Mouse (Mus musculus) ES-Bruce4 (cell line): ENCODE results near the gene Psen2. TPM values are rescaled to one million over a fixed set of nuclear protein-coding genes. Genes with fewer than 3 reads are reported as not detected.

Experiments
- H3K27ac ChIP-seq: 2 replicates; pipeline ENCODE4 v1.5.1; 2012; ENCODE audit warnings: low read length, inconsistent platforms; ENCODE audit not compliant: insufficient read depth
- H3K27me3 ChIP-seq: 2 replicates; pipeline ENCODE4 v1.6.1; 2012; ENCODE audit warnings: mild to moderate bottlenecking, low read length, inconsistent platforms; ENCODE audit not compliant: control insufficient read depth, poor library complexity, insufficient read depth, severe bottlenecking
- H3K36me3 ChIP-seq: 2 replicates; pipeline ENCODE4 v1.6.1; 2012; ENCODE audit warnings: inconsistent platforms, mild to moderate bottlenecking, low read length, moderate library complexity; ENCODE audit not compliant: control insufficient read depth, poor library complexity, insufficient read depth, severe bottlenecking
- H3K4me1 ChIP-seq: one replicate; pipeline ENCODE4 v1.8.1; 2011; ENCODE audit warnings: low read length; ENCODE audit not compliant: control insufficient read depth, insufficient read depth
- H3K4me3 ChIP-seq: 2 replicates; pipeline ENCODE4 v1.5.1; 2011; ENCODE audit warnings: low read depth, mild to moderate bottlenecking, low read length
- H3K9ac ChIP-seq: 2 replicates; pipeline ENCODE4 v1.6.1; 2012; ENCODE audit warnings: low read depth, mild to moderate bottlenecking, inconsistent platforms; ENCODE audit not compliant: poor library complexity, severe bottlenecking
- H3K9me3 ChIP-seq: replicated peaks from 2 replicates; pipeline ENCODE4 v1.6.1; 2012; ENCODE audit warnings: mild to moderate bottlenecking, low read length, inconsistent platforms; ENCODE audit not compliant: control insufficient read depth, poor library complexity, insufficient read depth, severe bottlenecking
- CTCF ChIP-seq: IDR thresholded peaks from one replicate; pipeline ENCODE4 v1.8.1; 2011; ENCODE audit warnings: low read depth, low read length
- EP300 ChIP-seq: IDR thresholded peaks from 2 replicates; pipeline ENCODE4 v1.6.1; 2011; ENCODE audit warnings: low read depth, low read length; ENCODE audit not compliant: insufficient read depth
- POLR2A ChIP-seq: IDR thresholded peaks from one replicate; pipeline ENCODE4 v1.8.1; 2011; ENCODE audit warnings: low read length; ENCODE audit not compliant: insufficient read depth
- polyA plus RNA-seq: library from polyadenylated mRNA; stranded (reverse); fragments of >200 nt; gene quantifications from 2 replicates; pipeline ENCODE4 v1.2.4, GENCODE M21; 2011; ENCODE audit warnings: low read depth; ENCODE audit not compliant: missing spikeins, insufficient read depth, insufficient read length

Gene Psen2
- polyA plus RNA-seq, 1 experiment = 11.7 TPM

GRCm38 (mm10) chr1:180290358-180290757 is 27.1 kb upstream of the Psen2 start:
- H3K9ac ChIP-seq = no peak overlapping the region
- no peak overlapping the region for H3K4me3 ChIP-seq
- H3K27me3 ChIP-seq = no peaks in the 10 kb centered on the region
- H3K36me3 ChIP-seq = no peaks in the 10 kb centered on the region
- no peaks in the 10 kb centered on the region for H3K9me3 ChIP-seq
- no peak overlapping the region for H3K27ac ChIP-seq
- H3K4me1 ChIP-seq = peaks cover 6% of the 10 kb centered on the region
- no peak for TF ChIP-seq EP300

- TF ChIP-seq EP300 = no peak
- no peak for TF ChIP-seq POLR2A
- no peak for TF ChIP-seq CTCF
- Histone ChIP-seq H3K9me3 (no peaks in the 10 kb centered on the region), H3K4me3 (no peak overlapping the region), H3K9ac (no peak overlapping the region), H3K4me1 (peaks cover 6% of the 10 kb centered on the region), H3K27ac (no peak overlapping the region), H3K27me3 (no peaks in the 10 kb centered on the region), H3K36me3 (no peaks in the 10 kb centered on the region)
These were observed 26.6 kb upstream of the Psen2 start for GRCm38 (mm10) chr1:180289788-180290187.

GRCm38 (mm10) chr1:180288872-180289468 is 25.7 kb upstream of the Psen2 start:
- no peak overlapping the region for H3K9ac ChIP-seq
- H3K36me3 ChIP-seq = no peaks in the 10 kb centered on the region
- peaks cover 7% of the 10 kb centered on the region for H3K4me1 ChIP-seq
- no peak overlapping the region for H3K4me3 ChIP-seq
- TF ChIP-seq CTCF (no peak), EP300 (no peak), POLR2A (no peak)
- no peak overlapping the region for H3K27ac ChIP-seq
- no peaks in the 10 kb centered on the region for H3K9me3 ChIP-seq
- H3K27me3 ChIP-seq = no peaks in the 10 kb centered on the region

GRCm38 (mm10) chr1:180288227-180288626 is 25.0 kb upstream of the Psen2 start:
- Histone ChIP-seq H3K27ac (no peak overlapping the region), H3K9ac (no peak overlapping the region), H3K4me3 (no peak overlapping the region), H3K9me3 (no peaks in the 10 kb centered on the region), H3K4me1 (peaks cover 13% of the 10 kb centered on the region), H3K27me3 (no peaks in the 10 kb centered on the region), H3K36me3 (no peaks in the 10 kb centered on the region)
- TF ChIP-seq EP300 = no peak
- no peak for TF ChIP-seq POLR2A
- no peak for TF ChIP-seq CTCF

- Histone ChIP-seq H3K9ac (no peak overlapping the region), H3K4me3 (no peak overlapping the region), H3K9me3 (no peaks in the 10 kb centered on the region), H3K27me3 (no peaks in the 10 kb centered on the region), H3K36me3 (no peaks in the 10 kb centered on the region), H3K4me1 (peaks cover 10% of the 10 kb centered on the region), H3K27ac (no peak overlapping the region)
- TF ChIP-seq CTCF = no peak
- no peak for TF ChIP-seq EP300
- TF ChIP-seq POLR2A = no peak
These were observed 23.0 kb upstream of the Psen2 start for GRCm38 (mm10) chr1:180286081-180286831.
